Mouse (Mus musculus) embryo, embryonic 11.5 days (tissue): ENCODE data around the gene Ipo11.
"Not testable (repeated sequence)": the region's sequence is repeated elsewhere in the genome, so short reads cannot be mapped to it uniquely, and the experiment has no call there.

Experiments used
- DNase-seq: peaks from one replicate; pipeline ENCODE4 v3.0.0-alpha.2; 2012; ENCODE audit warnings: low read depth, low spot score

Ipo11 gene

DNA sequence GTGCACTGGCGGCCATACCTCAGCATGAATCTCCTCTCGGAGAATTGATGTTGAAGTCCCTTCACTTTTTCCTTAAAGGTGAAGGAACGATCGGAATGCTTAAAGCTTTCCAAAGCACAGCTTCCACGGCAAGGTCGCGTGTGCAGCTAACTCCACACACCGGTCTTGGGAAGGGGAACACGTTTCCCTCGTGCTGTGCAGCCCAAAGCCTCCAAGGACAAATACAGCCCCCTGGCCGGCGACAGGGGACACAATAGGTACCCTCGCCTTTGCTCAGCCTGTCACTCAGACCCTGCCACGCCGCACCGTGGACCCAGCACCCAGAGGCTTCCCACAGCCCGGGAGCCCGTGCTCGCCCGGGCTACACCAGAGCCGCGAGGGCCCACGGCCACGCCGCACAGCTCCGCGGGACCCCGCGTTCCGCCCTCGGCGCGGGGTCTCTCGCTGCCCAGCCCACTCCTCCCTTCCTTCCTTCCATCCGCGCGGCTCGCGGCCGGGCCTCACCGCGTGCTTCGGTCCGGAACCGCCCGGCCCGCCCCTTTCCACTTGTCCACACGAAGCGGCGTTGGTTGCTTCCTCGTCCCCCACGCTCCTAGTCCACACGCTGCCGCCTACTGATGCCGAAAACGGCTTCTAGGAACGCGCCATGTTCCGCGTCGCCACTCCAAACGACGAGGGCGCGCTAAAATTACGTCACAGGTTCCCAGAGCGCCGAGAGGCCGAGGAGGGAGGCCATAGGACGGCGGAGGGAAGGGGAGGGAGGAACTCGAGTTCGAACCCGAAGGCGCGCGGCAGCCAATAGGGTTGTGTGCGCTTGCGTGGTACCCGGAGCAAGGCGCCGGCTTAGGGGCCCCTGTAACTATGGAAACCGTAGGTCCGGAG lies at the start of gene Ipo11:
Gene Ipo11, minus strand, starts transcription at position 703 of the 882 bp plus-strand sequence.
- peak; percentile 93 for DNase-seq

DNA sequence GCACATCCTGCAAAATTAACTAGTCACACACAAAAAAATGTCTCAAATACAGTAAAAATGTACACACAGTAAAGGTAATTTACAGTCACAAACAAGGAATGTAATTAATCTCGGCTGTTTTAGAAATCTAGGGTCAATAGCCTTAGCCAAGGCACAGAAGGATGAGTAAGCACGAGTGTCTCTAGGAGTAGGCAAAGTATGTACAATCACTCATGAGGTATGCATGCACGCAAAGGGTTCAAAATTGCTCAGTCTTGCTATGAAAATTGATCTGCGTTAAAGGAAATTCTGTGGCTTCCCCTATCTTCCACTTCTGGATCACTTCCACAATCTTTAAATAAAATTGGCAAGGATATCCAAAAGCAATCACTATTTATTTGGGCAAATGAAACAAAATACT lies 24.7 kb upstream of the Ipo11 start:
- DNase-seq: no peak

DNA sequence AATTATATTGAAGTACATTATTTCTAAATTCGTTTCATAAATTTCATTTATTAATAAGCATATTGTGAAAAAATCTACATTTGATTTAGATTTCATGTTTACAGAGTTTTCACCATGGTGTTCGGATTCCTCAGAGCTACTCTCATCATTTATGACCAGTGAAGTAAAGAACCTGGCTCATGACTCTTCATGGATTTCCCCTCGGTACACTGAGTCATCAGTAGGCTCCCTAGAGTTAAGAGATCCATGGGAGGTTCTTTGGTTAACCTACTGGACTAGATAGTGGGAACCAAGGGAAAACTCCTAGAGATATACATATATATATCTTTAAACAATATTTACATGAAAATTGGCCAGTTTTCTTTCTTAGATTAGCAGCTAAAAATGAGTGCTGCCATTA lies 23.8 kb upstream of the Ipo11 start:
- DNase-seq: no peak

DNA sequence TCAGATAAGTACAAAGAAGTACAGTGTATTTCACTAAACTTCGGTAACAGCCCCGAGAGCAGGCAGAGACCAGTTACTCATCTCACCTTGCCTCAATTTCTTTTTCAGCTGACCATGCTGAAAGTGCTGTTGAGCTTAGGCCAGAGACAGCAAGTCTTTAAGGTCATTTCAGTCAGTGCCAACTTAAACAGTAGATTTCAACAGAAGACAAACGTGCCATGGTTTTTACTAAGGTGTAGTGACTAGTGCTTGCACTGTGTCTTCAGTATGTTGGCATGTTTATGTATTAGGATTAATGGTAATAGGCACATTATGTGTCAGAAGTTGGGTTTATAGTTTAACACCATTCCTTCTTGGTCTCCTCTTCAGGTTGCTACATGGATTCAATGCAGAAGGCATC lies 21.5 kb upstream of the Ipo11 start:
- no peak for DNase-seq

GRCm38 (mm10) chr13:106957554-106957953 lies 20.8 kb upstream of the Ipo11 start:
- DNase-seq: no peak

DNA sequence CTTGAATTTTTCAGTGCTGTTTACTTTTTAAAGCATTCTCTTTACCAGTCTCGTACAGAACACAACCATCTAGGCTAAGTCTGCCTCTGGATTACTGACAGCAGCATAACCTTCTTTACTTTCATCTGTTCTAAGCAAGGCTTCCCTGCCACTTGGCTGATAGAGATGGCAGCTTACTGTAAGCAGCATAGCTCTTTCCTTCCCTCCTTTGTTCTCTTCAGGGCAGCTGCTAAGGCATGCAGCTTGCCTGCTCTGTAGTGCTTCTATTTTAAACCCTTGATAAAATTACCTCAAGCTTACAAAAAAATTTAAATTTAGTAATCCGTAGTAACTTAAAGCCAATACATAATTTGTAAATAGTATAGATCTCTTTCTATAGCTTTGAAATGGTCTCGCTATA lies 18.1 kb upstream of the Ipo11 start:
- no peak for DNase-seq

DNA sequence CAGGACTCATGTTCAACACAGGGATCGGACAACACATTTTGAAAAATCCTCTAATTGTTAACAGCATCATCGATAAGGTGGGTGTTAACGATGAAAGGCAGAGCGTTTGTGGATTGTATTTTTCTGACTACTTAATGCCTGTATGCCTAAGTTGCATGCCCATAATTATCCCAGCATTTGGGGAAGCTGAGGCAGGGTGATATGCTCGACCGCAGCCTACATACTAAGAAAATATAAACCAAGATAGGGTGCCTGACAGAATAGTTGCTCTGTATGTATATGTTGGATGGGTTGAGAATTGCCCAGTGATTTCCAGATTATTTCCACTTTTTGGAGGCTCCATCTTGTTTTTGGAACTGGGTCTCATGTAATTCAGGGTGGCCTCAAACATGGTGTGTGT lies 10.8 kb upstream of the Ipo11 start:
- no peak for DNase-seq

GRCm38 (mm10) chr13:106946594-106947540 lies 10.1 kb upstream of the Ipo11 start, which contains the start of gene Dimt1:
Gene Dimt1, plus strand, starts transcription at chr13:106947127.
- DNase-seq: peak; percentile 86

DNA sequence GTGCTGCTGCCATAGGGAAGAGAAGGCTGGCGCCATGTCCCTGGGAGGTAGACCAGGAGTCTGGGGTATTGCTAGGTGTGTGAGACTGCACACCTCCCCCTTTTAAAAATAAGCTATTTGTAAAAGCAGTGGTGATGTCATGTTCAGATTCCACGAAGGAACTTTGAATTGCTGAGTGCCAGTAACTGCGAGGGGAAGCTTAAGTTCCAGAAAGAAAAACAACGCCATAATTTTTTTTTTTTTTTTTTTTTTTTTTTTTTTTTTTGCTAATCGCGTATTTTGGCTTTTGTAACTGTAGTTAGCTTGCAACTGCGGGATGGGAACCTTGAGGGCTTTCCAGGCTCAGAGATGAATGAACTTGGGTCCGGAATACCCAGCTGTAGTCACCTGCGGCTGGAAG lies 8.8 kb upstream of the Ipo11 start:
- no peak for DNase-seq

DNA sequence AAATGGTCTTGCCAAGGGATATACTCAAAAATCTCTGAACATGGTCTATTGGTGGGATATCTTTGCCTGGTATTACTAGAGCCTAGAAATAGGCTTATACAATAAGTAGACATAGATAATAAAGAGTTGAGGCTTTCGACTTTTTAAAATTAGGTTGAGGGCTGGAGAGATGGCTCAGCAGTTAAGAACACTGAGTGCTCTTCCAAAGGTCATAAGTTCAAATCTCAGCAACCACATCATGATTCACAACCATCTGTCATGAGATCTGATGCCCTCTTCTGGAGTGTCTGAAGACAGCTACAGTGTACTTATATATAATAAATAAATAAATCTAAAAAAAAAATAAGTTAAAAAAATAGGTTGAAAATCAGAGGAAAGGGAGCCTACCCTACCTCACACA lies 6.0 kb upstream of the Ipo11 start:
- DNase-seq: no peak

DNA sequence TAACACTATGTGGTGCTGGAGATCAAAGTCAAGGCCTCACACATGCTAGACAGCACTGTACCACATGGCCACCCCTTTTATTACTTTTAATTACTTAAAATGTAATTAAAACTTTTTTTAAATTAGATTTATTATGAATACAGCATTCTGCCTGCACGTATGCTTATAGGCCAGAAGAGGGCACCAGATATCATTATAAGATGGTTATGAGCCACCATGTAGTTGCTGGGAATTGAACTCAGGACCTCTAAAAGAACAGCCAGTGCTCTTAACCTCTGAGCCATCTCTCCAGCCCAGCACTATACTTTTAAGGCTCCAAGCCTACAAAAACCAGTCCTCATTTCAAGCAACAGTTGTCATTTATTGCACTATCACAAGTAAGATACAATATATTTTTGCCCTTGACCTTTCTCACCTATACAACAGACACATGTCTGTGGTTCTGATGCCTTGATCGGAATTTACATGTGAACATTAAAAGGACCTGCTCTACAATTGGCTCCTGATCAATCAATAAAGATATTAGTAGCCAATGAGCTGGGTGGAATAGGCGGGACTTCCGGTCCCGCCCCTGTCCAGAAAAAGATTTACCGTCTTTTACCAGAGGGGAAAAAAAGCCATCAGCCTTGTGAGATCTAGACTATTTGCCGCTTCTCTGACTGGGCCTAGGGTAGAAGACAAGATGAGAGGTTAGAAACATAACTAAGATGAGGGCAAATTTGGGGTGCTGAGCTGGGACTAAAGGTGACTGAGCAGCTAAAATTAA lies 4.6 kb upstream of the Ipo11 start:
- DNase-seq: no peak

DNA sequence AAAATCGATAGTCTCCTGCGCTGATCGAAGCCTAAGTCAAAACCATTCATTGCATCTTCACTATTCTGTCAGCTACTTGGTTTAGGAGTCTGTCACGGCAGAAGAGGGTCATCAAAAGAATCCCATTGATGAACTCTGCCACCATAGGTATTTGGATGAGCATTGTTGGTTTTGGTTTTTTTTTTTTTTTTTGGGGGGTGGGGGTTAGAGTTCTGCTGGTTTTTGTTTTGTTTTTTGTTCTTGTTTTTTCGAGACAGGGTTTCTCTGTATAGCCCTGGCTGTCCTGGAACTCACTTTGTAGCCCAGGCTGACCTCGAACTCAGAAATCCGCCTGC lies 347 bp upstream of the Ipo11 start:
- no peak for DNase-seq

DNA sequence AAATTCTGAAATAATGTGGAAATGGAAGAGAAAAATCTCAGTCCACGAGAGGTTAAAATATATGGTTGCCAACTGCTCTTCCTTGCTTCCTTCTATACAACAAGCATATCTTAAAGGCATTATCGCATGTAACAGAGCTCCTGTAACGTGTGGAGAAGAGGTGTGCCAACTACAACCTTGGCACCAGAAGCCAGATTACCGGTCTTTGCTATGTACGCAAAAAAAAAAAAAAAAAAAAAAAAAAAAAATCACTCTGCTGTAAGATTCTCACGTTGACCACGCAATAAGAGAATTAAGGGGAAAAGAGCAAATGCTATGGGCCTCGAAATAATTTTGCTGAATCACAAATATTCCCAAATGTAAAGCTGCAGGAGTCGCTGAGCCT lies 895 bp downstream of the Ipo11 start:
- no peak for DNase-seq

DNA sequence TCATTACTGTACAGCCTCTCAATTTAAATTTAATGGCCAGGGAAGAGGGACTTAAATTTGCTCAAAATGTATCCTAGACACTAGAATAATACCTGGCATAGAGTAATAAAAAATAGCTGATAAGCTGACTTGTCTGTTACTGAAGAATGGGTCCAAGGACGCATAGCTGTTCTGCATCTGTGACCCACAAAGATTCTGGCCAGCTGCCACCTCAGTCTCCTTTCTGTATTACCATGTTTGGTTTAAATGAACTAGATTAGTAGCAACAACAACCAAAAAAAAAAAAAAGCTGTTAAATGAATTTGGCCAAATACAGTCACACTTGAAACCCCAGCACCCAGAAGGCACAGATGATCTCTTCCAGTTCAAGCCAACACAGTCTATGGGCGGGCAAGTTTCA lies 7.6 kb downstream of the Ipo11 start:
- no peak for DNase-seq

DNA sequence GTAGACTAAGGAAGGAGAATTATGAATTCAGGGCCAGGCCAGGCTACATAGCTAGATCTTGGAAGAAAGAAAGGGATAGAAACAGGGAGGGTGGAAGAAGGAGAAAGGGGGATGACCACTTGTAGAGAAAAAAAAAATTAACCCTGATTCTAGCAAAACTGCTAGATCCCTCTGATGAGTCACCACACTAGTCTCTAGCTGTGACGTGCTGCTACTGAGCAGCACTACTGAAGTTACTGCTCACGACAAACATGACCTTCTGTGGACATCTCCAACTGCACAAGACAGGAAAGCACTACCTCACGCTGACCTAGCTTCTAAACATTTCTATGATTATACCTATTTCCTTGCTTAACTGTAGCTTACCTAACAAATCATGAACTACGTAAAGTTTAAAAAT lies 8.5 kb downstream of the Ipo11 start:
- DNase-seq: no peak

- DNase-seq: not testable (repeated sequence)
Observed at GRCm38 (mm10) chr13:106925921-106926320, 10.8 kb downstream of the Ipo11 start.

DNA sequence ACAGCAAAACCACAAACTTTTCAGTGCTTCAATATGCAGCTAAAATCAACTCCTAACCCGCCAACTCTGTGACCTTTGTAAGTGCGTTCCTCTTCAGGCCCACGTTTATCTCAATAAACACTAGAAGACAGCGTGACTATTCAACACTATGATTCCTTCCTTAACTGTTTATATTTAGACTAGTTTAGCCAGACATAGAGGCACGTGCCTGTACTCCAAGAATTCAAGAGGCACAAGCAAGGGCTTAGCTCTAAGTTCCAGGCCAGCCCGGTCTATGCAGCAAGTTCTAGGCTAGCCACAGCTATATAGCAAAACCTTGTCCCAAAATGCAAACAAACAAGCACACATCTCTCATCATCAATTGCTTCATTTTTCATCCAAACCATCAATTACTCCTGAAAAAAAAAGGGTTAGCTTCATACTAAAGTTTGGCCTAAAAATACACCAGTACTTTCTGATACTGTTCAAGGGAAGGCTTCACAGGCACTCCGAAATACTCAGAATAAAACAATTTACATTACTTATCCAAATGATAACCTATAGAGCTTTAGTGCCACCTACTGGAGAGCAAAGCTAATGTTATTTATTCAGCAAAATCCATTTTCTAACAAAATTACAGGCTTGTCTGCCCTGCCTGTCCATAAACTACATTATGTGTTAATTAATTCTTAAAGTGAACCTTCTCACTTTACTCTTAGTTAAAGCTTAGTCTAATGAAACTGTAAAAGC lies 18.3 kb downstream of the Ipo11 start:
- DNase-seq: peak; percentile 23

GRCm38 (mm10) chr13:106913125-106913736 lies 23.5 kb downstream of the Ipo11 start:
- DNase-seq: no peak

GRCm38 (mm10) chr13:106910096-106910495 lies 26.7 kb downstream of the Ipo11 start:
- DNase-seq: no peak

DNA sequence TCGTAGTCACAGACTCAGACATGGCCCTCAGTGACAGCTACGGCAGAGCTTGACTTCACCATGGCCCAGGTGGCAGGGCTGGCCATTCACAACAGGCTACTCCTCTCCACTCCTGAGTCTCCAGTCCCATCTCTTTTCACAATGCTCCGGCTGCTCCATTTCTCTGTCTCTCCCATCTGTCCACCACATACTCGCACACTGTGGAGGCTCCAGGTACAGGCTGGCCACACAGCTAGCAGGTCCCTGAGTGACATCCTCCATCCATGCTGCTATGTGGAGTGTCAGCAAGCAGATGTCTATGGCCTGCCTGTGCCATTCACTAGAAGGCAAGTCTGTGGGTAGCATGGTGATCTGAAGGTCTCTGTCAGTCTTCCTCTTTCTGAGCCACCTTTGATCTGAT lies 29.5 kb downstream of the Ipo11 start:
- DNase-seq: no peak

DNA sequence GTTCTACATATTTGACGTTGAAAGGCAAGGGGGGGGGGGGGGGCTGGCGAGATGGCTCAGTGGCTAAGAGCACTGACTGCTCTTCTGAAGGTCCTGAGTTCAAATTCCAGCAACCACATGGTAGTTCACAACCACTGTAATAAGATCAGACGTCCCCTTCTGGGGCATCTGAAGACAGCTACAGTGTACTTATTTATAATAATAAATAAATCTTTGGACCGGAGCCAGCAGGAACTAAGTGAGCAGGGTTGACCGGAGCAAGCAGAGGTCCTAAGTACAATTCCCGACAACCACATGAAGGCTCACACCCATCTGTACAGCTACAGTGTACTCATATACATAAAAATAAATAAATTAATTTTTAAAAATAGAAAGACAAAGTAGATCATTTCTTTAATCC lies 31.6 kb downstream of the Ipo11 start:
- DNase-seq: not testable (repeated sequence)
